Mouse (Mus musculus) midbrain, embryonic 16.5 days (tissue): ENCODE data around the gene Sdhb. TPM values are rescaled to one million over a fixed set of nuclear protein-coding genes. Genes with fewer than 3 reads are reported as not detected.

Experiments used
- ATAC-seq: fragments of 200-750 bp; cut with Nextera tagmentation; 2 replicates; pipeline ENCODE4 v1.8.0; 2017; ENCODE audit warnings: moderate TSS enrichment
- H3K27ac ChIP-seq: fragments of 300-500 bp; sonication (generic); 2 replicates; pipeline ENCODE4 v1.5.1; 2014; ENCODE audit warnings: mild to moderate bottlenecking, low read length, mixed read lengths
- H3K27me3 ChIP-seq: fragments of 300-500 bp; sonication (generic); 2 replicates; pipeline ENCODE4 v1.6.1; 2014; ENCODE audit warnings: low read depth, low read length, mixed read lengths; ENCODE audit not compliant: control insufficient read depth, insufficient read depth
- H3K36me3 ChIP-seq: fragments of 300-500 bp; sonication (generic); 2 replicates; pipeline ENCODE4 v1.6.1; 2014; ENCODE audit warnings: mild to moderate bottlenecking, low read length, moderate library complexity, mixed read lengths; ENCODE audit not compliant: control insufficient read depth, insufficient read depth
- H3K4me1 ChIP-seq: fragments of 300-500 bp; sonication (generic); 2 replicates; pipeline ENCODE4 v1.6.1; 2014; ENCODE audit warnings: mild to moderate bottlenecking, low read length, mixed read lengths; ENCODE audit not compliant: control insufficient read depth, insufficient read depth
- H3K4me2 ChIP-seq: fragments of 300-500 bp; sonication (generic); 2 replicates; pipeline ENCODE4 v1.6.1; 2014; ENCODE audit warnings: mild to moderate bottlenecking, low read length, mixed read lengths
- H3K4me3 ChIP-seq: fragments of 300-500 bp; sonication (generic); 2 replicates; pipeline ENCODE4 v1.5.1; 2014; ENCODE audit warnings: low read depth, mild to moderate bottlenecking, low read length, moderate library complexity, mixed read lengths
- H3K9ac ChIP-seq: fragments of 300-500 bp; sonication (generic); 2 replicates; pipeline ENCODE4 v1.6.1; 2014; ENCODE audit warnings: low read depth, low read length, mixed read lengths
- H3K9me3 ChIP-seq: fragments of 300-500 bp; sonication (generic); replicated peaks from 2 replicates; pipeline ENCODE4 v1.6.1; 2014; ENCODE audit warnings: mild to moderate bottlenecking, low read length, mixed read lengths; ENCODE audit not compliant: control insufficient read depth, poor library complexity, severe bottlenecking
- WGBS: fragments of 180-500 bp; shearing (Covaris S2); extraction: QIAGEN DNeasy Blood & Tissue Kit; methylation state at CpG from one replicate; pipeline ENCODE4 v1.1.7; 2014; 5-methylcytosine and 5-hydroxymethylcytosine counted together
- polyA plus RNA-seq: library from polyadenylated mRNA; unstranded; fragments of >200 nt; fragmentation: Nextera tagmentation; extraction: Ambion mirVana; gene quantifications from 2 replicates; pipeline ENCODE4 v1.2.1, GENCODE M21; 2015

Gene Sdhb
- polyA plus RNA-seq, 1 experiment from 2014 or later: 455 TPM

DNA sequence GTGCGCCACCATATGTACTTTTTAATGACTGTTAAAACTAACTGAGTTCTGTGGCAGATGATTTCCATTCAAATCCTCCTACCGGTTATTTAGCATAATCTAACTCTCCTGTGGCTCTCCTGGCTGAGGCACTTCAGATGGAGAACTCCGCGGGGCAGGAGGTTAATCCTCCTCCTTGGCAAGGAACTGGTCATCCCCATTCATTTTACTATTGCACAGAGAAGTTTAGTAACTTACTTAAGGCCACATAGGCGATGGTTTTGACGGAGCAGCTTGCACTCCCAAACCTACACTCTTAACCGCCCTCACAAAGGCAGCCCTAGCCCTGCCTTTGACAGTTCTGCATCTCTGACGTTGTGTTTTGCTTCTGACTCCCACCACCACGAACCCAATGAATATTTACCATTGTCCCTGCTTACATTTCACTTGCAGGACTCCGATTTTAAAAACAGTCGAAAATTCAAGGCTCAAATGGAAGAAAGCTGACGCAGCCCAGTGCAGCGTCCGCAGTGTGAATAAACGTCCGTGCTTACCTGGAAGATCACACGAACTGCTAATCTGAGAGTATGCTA, 3.8 kb upstream of the Sdhb start:
- H3K36me3 ChIP-seq: no peaks in the 10 kb centered on the region
- no peak for ATAC-seq
- peak overlapping the region; percentile 71 for H3K9ac ChIP-seq
- peak overlapping the region; percentile 89 for H3K4me2 ChIP-seq
- no peaks in the 10 kb centered on the region for H3K9me3 ChIP-seq
- H3K27ac ChIP-seq: peak overlapping the region; percentile 80
- 3% methylated on average over 17 of the region's 17 CpGs for WGBS
- peaks cover 10% of the 10 kb centered on the region for H3K4me1 ChIP-seq
- H3K27me3 ChIP-seq: no peaks in the 10 kb centered on the region
- H3K4me3 ChIP-seq: peak overlapping the region; percentile 49

DNA sequence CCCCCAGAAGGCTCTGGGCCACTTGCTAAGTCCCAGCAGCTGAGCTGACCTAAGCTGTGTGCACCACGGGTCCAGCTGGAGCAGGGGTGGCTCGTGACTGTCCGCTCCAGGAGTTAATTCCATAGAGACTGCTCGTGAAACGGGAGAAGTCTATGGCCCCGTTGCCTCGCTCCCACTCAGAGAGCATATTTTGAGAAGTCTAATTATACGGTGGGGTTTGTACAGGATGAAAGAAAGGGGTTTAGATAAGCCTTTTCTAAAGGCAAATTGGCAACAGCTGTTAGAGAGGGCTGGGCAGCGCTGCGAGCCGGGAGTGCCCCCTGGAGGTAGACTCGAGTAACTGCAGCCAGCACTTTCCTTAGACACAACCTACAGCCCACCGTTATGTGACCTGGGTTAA, 3.3 kb upstream of the Sdhb start:
- ATAC-seq: peak; percentile 41; the same call in 1 of the 2 replicates
- Histone ChIP-seq H3K27ac (peak overlapping the region; percentile 80), H3K9me3 (no peaks in the 10 kb centered on the region), H3K9ac (peak overlapping the region; percentile 71), H3K4me1 (peaks cover 15% of the 10 kb centered on the region), H3K4me2 (peak overlapping the region; percentile 89), H3K4me3 (peak overlapping the region; percentile 49), H3K36me3 (no peaks in the 10 kb centered on the region), H3K27me3 (no peaks in the 10 kb centered on the region)
- under 1% methylated on average over 13 of the region's 13 CpGs for WGBS

DNA sequence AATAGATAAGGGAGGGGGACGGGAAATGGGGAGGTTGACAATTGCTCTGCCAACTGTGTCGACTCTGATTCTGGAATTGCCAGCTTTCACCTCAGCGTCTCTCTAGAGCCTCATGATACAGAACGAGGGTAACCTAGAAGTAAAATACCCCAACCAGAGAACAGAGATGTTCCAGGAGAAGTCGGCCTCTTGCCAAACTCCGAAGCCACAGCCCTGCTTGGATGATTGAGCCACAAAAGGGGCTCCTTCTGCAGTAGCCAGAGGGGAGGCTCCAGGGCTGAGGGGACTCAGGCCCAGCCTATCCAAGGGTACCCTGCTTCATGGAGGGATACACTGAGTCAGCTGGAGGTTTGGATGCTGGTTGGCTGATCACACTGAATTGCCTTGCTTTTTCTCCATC, 2.7 kb upstream of the Sdhb start:
- no peak overlapping the region for H3K27ac ChIP-seq
- 62% methylated on average over 6 of the region's 6 CpGs for WGBS

DNA sequence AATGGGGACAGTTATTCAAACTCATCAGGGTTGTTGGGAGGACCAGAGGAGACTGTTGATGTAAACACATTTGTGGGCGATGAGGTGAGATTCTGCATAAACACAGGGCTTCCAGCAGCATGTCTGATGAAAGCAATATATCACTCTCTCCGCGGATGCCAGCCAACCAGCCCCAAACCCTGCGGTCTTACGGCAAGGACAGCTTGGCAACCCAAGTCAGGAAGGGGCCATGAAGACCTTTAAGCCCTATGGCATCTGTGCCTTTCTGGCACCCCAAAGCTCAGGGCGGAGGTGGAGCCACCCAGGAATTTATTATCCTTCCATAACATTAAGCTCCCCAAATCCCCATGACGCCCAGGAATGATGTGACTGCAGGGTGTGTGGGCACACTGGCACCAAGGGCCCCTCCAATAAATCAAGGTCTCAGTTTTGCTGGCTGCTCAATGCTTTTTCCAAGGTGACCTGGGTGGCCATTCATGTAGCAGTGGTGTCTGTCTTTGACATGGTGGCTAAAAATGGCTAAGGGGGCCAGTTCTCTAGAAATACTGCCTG, 1.8 kb upstream of the Sdhb start:
- Histone ChIP-seq H3K4me3 (no peak overlapping the region), H3K36me3 (no peaks in the 10 kb centered on the region), H3K4me1 (peaks cover 20% of the 10 kb centered on the region), H3K9ac (no peak overlapping the region), H3K4me2 (no peak overlapping the region), H3K27me3 (no peaks in the 10 kb centered on the region), H3K9me3 (no peaks in the 10 kb centered on the region), H3K27ac (no peak overlapping the region)
- no peak for ATAC-seq
- 88% methylated on average over 7 of the region's 7 CpGs for WGBS

More for the DNA sequence above, 2.7 kb upstream of the Sdhb start:
- H3K4me3 ChIP-seq: no peak overlapping the region
- H3K4me2 ChIP-seq: no peak overlapping the region
- no peak overlapping the region for H3K9ac ChIP-seq
- no peak for ATAC-seq
- H3K4me1 ChIP-seq: peaks cover 20% of the 10 kb centered on the region
- no peaks in the 10 kb centered on the region for H3K27me3 ChIP-seq
- no peaks in the 10 kb centered on the region for H3K36me3 ChIP-seq
- H3K9me3 ChIP-seq: no peaks in the 10 kb centered on the region

DNA sequence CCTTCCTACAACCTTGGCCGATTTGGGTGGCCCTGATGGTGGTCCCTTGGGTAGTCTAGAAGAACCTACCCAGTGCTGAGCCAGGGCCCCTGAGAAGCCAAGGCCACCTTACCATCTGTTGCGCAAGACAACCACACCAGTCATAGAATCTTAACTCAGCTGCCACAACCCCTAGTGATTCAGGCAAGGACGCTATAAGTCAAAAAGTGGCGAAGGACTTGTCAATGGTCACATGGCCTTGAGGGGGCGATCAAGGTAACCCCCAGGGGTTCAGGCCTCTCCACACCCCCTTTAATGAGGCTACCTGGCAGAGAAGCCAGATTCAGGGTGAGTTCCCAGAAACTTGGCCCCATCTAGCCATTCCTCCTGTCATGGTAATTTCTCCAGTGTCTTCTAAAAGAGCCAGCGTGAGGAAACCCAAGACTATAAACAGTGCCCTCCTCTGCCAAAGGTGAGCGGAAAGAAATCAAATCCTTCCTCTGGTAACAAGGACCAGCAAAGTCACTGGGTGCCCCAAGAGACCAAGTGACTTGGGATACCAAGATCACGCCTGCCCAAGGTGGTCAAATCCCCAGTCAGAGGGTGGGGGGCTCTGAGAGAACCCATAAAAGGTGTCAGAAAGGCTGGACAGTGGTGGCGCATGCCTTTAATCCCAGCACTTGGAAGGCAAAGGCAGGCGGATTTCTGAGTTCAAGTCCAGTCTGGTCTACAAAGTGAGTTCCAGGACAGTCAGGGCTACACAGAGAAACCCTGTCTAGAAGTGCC, 1.1 kb upstream of the Sdhb start:
- H3K4me1 ChIP-seq: peaks cover 22% of the 10 kb centered on the region
- H3K4me2 ChIP-seq: no peak overlapping the region
- no peak overlapping the region for H3K4me3 ChIP-seq

DNA sequence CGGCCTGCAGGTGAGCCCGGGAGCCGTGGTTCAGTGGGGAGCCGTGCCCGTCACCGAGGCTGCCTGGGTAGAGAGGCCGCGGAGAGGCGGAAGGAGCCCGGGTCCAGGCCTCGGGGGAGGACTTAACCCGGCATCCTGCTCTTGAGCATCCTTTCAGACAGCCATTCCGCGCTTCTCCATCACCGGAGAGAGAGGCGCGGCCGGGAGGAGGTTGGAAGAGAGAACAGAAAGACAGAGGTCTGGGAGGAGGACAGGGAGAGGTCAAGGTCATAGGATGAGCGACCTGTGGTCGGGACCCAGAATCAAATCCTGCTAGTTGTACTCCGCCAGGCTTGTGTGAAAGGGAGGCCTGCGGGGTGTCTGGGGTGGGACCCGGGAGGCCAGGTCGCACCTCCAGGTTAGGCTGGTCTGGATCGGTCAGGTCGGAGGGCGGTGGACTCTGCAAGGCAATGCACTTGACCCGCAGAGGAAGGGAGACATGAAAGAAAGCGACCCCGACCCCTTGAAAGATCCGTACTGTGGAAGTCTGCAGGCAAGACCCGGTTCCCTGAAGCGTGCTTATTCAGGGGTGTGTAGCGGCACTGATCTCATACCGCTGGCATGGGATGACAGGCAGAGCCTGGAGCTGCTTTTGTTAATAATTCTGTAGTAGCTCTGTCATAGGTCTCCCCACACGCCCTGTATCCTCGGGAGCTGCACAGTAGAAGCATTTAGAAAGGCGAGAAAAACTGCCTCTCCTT, 634 bp downstream of the Sdhb start:
- Histone ChIP-seq H3K9me3 (no peaks in the 10 kb centered on the region), H3K4me3 (peak overlapping the region; percentile 89), H3K36me3 (no peaks in the 10 kb centered on the region), H3K27me3 (no peaks in the 10 kb centered on the region), H3K4me1 (peaks cover 22% of the 10 kb centered on the region), H3K27ac (peak overlapping the region; percentile 93), H3K4me2 (peak overlapping the region; percentile 84), H3K9ac (peak overlapping the region; percentile 98)
- under 1% methylated on average over 33 of the region's 38 CpGs for WGBS
- peak; percentile 14; the same call in 1 of the 2 replicates for ATAC-seq

More for the DNA sequence above, 1.1 kb upstream of the Sdhb start:
- no peaks in the 10 kb centered on the region for H3K27me3 ChIP-seq
- H3K9me3 ChIP-seq: no peaks in the 10 kb centered on the region
- H3K36me3 ChIP-seq: no peaks in the 10 kb centered on the region
- H3K27ac ChIP-seq: no peak overlapping the region
- ATAC-seq: no peak
- WGBS: 82% methylated on average over 10 of the region's 10 CpGs
- H3K9ac ChIP-seq: no peak overlapping the region

DNA sequence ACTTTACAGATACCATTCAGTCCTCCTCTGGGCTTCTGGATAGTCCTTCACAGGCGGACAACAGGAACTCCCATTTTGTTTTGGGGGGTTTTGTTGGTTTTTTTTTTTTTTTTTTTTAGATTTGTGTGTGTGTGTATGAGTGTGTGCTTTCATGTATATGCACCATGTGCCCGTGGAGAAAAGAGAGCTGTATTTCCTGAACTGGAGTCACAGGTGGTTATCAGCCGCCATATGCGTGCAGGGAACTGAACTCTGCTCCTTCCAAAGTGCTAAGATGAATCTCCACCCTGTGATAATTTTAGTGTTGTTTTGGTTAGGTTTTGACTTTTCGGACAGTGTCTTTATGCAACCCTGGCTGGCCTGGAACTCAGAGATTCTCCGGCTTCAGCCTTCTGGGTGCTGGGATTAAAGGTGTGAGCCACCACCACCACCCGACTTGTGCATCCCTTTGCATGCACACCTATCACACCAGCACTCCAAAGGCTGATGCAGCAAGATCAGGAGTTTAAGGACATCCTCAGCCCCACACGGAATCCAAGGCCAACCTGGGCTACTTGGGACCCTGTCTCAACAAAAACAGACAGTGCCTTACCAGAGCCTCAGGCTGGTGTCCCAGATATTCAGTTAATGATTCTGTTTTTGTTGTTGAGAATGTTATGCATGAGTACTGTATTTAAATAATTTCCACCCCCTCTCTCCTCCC, 1.4 kb downstream of the Sdhb start:
- ATAC-seq: no peak
- Histone ChIP-seq H3K9ac (peak overlapping the region; percentile 98), H3K27ac (peak overlapping the region; percentile 93; the same call in 1 of the 2 replicates), H3K4me2 (peak overlapping the region; percentile 84), H3K4me1 (peaks cover 19% of the 10 kb centered on the region), H3K9me3 (no peaks in the 10 kb centered on the region), H3K4me3 (peak overlapping the region; percentile 89), H3K36me3 (no peaks in the 10 kb centered on the region), H3K27me3 (no peaks in the 10 kb centered on the region)
- 77% methylated on average over 8 of the region's 8 CpGs for WGBS

DNA sequence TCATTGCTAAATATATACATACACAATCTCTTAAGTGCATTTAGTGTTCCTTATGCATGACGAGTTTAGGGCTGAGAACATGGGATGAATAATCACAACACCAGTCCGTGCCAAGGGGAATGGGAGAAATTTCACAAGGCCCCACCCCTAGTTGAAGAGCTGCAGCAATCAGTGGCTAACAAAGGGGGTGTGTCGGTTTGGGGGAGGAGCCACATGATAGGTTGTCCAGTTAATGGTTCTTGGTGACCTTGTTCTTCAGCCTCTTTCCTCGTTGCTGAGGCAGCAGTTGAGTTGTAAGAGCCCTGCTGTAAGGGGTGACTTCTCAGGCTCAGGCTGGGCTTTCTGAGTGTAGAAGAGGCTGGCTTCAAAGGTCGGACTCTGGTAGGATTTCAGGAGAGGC, 1.9 kb downstream of the Sdhb start:
- ATAC-seq: no peak

More for the DNA sequence above, 1.9 kb downstream of the Sdhb start:
- 57% methylated on average over 5 of the region's 5 CpGs for WGBS
- no peak overlapping the region for H3K9ac ChIP-seq
- H3K4me2 ChIP-seq: peak overlapping the region; percentile 14; the same call in 1 of the 2 replicates
- no peaks in the 10 kb centered on the region for H3K27me3 ChIP-seq
- no peak overlapping the region for H3K27ac ChIP-seq
- H3K4me3 ChIP-seq: no peak overlapping the region
- no peaks in the 10 kb centered on the region for H3K9me3 ChIP-seq
- peaks cover 18% of the 10 kb centered on the region for H3K4me1 ChIP-seq
- no peaks in the 10 kb centered on the region for H3K36me3 ChIP-seq
